Mouse (Mus musculus): ENCODE measurements around the gene Natd1.
A peak's percentile ranks its signal among the peaks of the same experiment; 100 is the strongest.
"Not testable (repeated sequence)": the region's sequence is repeated elsewhere in the genome, so short reads cannot be mapped to it uniquely, and the experiment has no call there.

The Natd1 gene

DNA sequence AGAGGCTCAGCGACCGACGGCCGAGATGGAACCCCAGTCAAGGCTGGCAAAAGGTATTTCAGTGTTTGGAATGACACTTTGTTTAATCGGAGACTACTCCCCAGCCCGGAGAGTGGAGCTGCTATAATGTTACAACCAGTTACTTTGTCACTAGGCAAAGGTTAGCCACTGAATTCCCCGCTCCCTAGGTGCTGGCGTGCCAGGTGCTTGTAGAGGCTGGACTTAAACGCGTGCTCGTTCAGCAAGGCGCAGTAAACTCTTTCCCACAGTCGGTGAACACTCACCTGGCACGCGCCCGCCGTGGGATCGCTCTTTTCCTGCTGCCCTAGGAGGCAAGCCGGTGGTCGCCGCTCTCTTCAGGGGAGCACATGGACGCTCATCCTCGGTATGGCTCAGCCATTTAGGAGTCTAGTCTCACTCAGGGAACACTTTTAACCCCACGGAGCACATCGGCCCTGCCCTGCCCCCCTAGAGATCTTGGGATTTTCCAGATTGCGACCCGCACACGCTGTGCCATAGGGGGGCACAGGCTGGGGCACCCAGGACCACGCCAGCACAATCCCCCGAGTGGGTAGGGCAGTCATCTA, 16.8 kb upstream of the Natd1 start:
- DNase-seq: no peak

GRCm38 (mm10) chr11:60930724-60931281, 16.3 kb upstream of the Natd1 start:
- DNase-seq: no peak

GRCm38 (mm10) chr11:60927264-60927663, 12.7 kb upstream of the Natd1 start:
- DNase-seq: peak; percentile 84

DNA sequence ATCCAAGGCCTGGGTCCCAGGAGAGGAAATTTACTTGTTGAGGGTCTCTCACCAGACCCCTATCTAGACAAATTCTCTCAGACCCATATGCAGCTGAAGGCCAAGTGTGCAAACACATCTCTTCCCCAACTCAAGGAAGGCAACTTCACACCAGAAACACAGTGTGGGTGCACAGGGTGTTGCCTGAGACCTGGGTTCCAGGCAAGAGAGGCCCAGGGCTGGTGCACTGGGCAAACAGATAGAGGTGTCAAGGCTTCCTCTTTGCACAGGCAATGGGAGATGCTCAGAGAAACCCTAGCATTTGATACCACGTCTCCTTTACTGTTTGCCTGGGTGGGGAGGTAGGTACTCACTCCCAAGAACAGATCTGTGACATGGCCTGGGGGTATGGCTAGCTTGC, 10.4 kb upstream of the Natd1 start:
- no peak for DNase-seq

DNA sequence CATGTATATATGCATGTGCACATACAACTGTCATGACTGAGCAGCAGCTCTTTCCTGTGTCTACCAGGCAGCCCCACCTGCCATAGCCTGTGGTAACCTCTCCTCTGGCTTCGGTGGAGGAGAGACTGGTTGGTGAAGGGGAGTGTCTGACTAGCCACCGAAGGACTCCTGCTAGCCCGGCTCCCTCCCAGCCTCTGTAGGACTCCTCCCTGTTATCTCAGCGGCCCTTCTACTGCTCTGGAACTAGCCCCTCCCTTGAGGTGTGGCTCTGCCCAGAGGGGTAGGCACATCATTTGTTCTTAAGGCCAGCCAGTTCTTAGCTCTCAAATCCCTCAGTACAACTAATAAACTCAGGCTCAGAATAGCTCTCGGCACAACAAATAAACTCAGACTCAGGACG, 9.9 kb upstream of the Natd1 start:
- no peak for DNase-seq

DNA sequence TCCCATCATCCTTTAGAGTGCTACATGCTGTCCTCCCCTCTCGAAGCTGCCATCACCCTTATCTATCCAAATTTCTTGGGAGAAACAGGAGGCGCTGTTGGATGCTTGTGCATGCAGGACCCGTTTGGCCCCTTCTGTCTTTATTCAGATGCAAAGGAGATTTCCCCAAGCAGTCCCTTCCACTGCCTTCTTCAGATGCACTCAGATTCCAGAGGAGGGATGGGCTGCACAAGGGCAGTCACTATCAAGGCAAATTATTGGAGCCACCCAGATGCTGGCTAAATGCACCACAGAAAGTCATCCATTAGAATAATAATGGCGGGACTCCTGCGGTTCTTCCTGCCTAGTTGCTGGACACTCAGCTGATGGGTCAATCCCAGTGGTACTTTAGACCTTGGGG, 8.4 kb upstream of the Natd1 start:
- no peak for DNase-seq

- no peak for DNase-seq
Observed at GRCm38 (mm10) chr11:60922195-60922594, 7.6 kb upstream of the Natd1 start.

DNA sequence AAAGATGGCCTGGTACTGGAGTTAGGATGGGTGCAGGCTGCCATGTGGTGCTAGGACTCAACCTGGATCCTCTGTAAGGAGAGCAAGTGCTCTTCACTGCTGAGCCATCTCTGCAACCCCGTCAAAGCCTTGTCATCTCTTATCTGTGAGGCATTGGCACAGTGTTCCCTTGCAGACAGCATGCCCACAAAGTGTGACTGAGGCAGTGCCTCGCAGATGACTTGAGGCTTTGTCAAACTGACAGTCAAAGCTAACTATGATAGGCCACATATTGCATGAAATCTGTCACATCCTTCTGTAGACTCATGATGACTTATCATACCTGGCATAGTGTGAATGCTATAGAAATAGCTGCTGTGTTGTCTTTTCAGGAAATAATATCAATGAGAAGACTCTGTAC, 5.5 kb upstream of the Natd1 start:
- no peak for DNase-seq

GRCm38 (mm10) chr11:60915201-60915600, 651 bp upstream of the Natd1 start:
- no peak for DNase-seq

DNA sequence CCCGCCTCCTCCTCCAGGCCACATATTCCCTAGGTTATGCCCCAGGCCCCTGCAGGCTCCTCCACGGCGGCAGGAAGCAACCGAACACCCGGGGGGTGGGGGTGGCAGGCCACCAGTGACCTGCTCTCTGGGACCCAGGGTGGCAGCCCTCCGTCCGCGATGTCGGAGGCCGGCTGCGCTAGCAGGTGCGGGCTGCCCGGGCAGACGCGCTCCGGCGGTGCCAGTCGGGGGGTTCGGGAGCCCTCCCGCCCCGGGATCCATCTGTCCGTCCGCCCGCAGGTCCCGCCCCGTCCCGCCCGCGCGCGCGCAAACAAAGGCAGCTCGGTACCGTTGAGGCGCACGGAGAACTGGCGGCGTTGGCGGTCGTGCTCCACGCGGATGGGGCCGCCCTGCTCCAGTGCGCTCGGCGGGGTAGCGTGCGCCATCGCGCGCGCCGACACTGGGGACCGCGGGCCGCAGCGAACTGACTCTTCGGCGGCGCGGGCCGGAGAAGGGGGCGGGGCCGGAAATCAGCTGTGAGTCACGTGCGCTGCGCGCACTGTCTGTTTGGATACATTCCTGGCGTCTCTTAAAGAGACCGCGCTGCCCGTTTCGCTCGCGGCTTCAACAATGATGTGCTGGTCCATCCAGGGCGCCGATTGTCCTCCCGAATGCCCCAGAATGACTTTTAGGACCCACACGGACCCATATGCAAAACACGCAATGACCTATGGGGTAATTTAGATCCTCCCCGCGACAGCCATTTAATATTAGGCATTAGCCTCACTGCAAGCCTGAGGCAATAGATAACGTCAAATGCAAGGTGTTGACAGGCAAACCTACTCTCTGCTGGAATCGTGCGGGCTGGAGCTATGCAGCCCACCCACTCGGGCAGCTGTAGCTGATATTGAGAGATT, 1.0 kb downstream of the Natd1 start:
- peak; percentile 91 for DNase-seq

DNA sequence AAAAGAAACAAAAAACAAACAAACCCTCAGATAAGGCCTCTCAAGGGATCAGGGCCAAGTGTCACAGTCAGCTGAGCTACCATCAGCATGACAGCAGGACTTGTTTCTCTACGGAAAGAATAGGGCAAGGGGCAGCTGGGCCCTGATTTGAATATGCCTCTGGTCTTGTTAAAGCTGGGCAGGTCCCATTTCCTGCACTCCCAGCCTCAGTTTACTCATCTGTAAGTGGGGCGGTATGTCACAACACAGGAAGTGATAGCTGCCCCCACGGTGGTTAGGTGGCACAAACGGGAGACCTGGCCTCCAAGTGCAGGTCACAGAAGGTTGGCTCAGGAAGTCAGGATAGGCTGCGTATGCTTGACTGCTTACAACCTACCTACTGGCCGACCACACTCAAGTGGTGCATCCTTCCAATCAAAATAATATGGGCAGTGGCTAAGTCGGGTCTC, 2.0 kb downstream of the Natd1 start:
- DNase-seq: no peak

GRCm38 (mm10) chr11:60909626-60910025, 4.9 kb downstream of the Natd1 start:
- no peak for DNase-seq

GRCm38 (mm10) chr11:60908073-60908472, 6.5 kb downstream of the Natd1 start:
- DNase-seq: no peak

- no peak for DNase-seq
Observed at GRCm38 (mm10) chr11:60906449-60906848, 8.1 kb downstream of the Natd1 start.

GRCm38 (mm10) chr11:60905407-60906120, 9.0 kb downstream of the Natd1 start:
- no peak for DNase-seq

GRCm38 (mm10) chr11:60903661-60904061, 10.9 kb downstream of the Natd1 start:
- no peak for DNase-seq

DNA sequence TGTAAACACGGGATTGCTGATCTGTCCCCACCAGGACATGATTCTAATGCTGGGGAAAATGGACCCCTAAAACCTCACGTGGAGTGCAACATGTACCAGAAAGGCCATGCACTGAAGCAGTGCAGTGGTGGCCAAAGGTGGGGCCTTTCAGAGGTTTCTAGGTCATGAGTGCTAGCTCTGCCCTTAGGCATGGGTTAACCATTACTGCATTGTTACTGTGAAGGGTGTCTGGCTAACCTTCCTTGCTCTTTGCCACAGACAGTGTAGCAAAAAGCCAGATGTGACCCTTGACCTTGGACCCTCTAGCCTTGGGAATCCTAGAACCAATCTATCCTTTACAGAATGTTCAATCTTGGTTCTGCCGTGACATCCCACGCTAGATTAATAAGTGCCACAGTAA, 12.1 kb downstream of the Natd1 start:
- no peak for DNase-seq

DNA sequence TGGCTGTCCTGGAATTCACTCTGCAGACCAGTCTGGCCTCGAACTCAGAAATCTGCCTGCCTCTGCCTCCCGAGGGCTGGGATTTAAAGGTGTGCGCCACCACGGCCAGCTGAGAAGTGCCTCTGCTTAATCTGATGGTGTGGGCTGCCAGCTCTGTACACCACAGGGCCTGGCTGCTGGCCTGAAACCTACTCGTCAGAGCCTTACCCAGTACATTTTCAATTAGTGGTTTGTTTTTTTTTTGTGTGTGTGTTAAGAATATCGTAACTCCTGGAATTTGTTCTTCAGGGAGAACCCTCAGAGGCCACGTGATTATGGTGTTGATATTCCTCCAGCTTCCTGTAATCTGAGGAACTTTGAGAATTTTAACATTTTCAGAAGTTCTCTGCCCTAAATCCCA, 12.5 kb downstream of the Natd1 start:
- DNase-seq: no peak

DNA sequence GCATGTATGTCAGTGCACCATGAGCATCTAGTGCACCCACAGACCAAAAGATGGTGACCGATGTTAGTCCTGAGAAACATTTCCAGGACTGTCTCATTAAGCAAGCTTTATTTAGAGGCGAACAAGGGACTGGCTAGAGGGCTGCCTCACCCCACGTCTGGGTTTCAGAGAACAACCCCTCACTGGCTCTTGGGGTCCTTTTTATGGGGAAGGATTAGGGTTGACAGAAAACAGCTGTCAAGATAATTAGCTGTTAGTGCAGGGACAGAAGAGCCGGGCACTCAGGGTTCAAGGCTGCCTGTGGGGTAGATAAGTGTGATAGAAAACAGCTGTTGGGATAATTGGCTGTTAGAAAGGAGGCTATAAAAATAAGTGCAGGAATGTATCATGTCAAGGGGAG, 18.6 kb downstream of the Natd1 start:
- no peak for DNase-seq

DNA sequence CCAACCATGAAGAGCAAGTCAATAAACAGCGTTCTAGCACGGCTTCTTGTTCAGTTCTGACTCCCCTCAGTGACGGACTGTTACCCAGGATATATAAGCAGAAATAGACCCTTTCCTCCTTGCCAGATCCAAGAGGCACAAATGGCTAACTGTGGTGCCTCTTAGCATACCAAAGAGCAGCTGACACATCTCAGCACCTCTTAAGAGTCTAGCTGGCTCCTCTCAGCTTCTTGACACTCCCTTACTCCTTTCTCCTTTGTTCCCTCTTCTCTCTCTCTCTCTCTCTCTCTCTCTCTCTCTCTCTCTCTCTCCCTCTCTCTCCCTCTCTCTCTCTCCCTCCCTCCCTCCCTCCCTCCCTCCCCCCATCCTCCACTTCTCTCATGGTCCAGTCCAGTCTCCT, 23.8 kb downstream of the Natd1 start:
- DNase-seq: no peak

DNA sequence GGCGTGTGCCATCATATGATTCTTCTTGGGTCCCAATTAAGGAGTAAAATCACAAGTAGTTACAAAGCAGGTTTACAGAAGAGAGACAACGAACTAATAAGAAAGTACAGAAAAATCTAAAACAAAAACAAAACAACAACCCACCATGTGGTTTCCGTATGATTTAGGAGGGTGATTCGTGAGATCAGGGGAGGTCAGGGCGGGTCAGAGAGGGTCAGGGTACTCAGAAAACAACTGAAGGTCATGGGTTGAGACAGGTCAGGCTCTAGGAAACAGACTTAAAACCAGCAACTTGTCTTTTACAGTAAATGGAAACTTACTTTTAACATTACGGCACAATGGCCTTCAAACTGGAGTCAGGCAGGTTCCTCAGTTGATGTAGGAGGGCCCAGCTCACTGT, 24.3 kb downstream of the Natd1 start:
- no peak for DNase-seq

GRCm38 (mm10) chr11:60889861-60890260, 24.7 kb downstream of the Natd1 start:
- no peak for DNase-seq

DNA sequence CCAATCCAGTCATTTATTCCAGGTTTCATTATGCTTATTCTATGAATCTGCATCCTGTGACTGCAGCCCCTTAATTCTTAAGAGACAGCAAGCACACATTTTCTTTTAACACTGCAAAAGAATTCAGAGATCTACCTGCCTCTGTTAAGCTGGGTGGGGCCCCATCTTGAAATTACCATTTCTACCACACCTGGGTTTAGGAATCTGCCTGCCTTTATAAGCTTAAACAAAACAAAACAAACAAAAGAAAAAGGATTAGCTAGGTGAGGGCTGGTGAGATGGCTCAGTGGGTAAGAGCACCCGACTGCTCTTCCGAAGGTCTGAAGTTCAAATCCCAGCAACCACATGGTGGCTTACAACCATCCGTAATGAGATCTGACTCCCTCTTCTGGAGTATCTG, 27.6 kb downstream of the Natd1 start:
- not testable (repeated sequence) for DNase-seq

- no peak for DNase-seq
Observed at GRCm38 (mm10) chr11:60882386-60882785, 32.2 kb downstream of the Natd1 start.

All from right cerebral cortex, postnatal 25 days (tissue).